Mouse (Mus musculus): Measurements from ENCODE around the gene N4bp1. TPM values are rescaled to one million over a fixed set of nuclear protein-coding genes. Genes with fewer than 3 reads are reported as not detected.

The N4bp1 gene
- polyA plus RNA-seq, 1 experiment from 2014 or later = 13.2 TPM

GRCm38 (mm10) chr8:86834496-86835260 lies 50.4 kb downstream of the N4bp1 start:
- no peak for ATAC-seq (ENCODE audit: low FRiP score, low read depth)
- H3K27me3 ChIP-seq = no peaks in the 10 kb centered on the region
- H3K9me3 ChIP-seq = no peaks in the 10 kb centered on the region
- no peak overlapping the region for H3K9ac ChIP-seq (replicated peaks)
- 86% methylated on average over 8 of the region's 8 CpGs for WGBS
- peaks cover 9% of the 10 kb centered on the region; the same call in 1 of the 2 replicates for H3K36me3 ChIP-seq
- H3K27ac ChIP-seq (replicated peaks) = no peak overlapping the region
- no peak overlapping the region for H3K4me3 ChIP-seq
- no peaks in the 10 kb centered on the region for H3K4me1 ChIP-seq
- no peak overlapping the region for H3K4me2 ChIP-seq (replicated peaks)

GRCm38 (mm10) chr8:86833937-86834336 lies 51.1 kb downstream of the N4bp1 start:
- Histone ChIP-seq H3K27ac (replicated peaks) (no peak overlapping the region), H3K4me3 (no peak overlapping the region), H3K4me2 (replicated peaks) (no peak overlapping the region), H3K27me3 (no peaks in the 10 kb centered on the region), H3K9ac (replicated peaks) (no peak overlapping the region), H3K36me3 (peaks cover 5% of the 10 kb centered on the region; the same call in 1 of the 2 replicates), H3K9me3 (no peaks in the 10 kb centered on the region), H3K4me1 (no peaks in the 10 kb centered on the region)
- ATAC-seq (ENCODE audit: low FRiP score, low read depth) = no peak
- 88% methylated on average over 1 of the region's 1 CpGs for WGBS

- ATAC-seq (ENCODE audit: low FRiP score, low read depth) = no peak
- H3K9me3 ChIP-seq = no peaks in the 10 kb centered on the region
- 0 out of 2 replicates have a peak, but pooled peaks cover 6% of the 10 kb centered on the region for H3K4me1 ChIP-seq
- no peak overlapping the region for H3K27ac ChIP-seq (replicated peaks)
- H3K36me3 ChIP-seq = no peaks in the 10 kb centered on the region
- H3K27me3 ChIP-seq = no peaks in the 10 kb centered on the region; the same call in 1 of the 2 replicates
- H3K4me2 ChIP-seq (replicated peaks) = no peak overlapping the region
- no peak overlapping the region for H3K4me3 ChIP-seq
- no peak overlapping the region for H3K9ac ChIP-seq (replicated peaks)
- WGBS = 60% methylated on average over 2 of the region's 2 CpGs
Measured at GRCm38 (mm10) chr8:86828925-86829324, 56.1 kb downstream of the N4bp1 start.

- Histone ChIP-seq H3K9me3 (no peaks in the 10 kb centered on the region), H3K4me3 (no peak overlapping the region), H3K27ac (replicated peaks) (no peak overlapping the region), H3K9ac (replicated peaks) (no peak overlapping the region), H3K36me3 (no peaks in the 10 kb centered on the region), H3K27me3 (no peaks in the 10 kb centered on the region; the same call in 1 of the 2 replicates), H3K4me2 (replicated peaks) (no peak overlapping the region), H3K4me1 (0 out of 2 replicates have a peak, but pooled peaks cover 6% of the 10 kb centered on the region)
- WGBS = 91% methylated on average over 5 of the region's 5 CpGs
- no peak for ATAC-seq (ENCODE audit: low FRiP score, low read depth)
Measured at GRCm38 (mm10) chr8:86827199-86827598, 57.9 kb downstream of the N4bp1 start.

- H3K27ac ChIP-seq (replicated peaks) = no peak overlapping the region
Measured at GRCm38 (mm10) chr8:86826538-86826937, 58.5 kb downstream of the N4bp1 start.

GRCm38 (mm10) chr8:86825674-86826448 lies 59.2 kb downstream of the N4bp1 start:
- no peak overlapping the region for H3K4me3 ChIP-seq
- WGBS = 88% methylated on average over 9 of the region's 9 CpGs
- no peaks in the 10 kb centered on the region; the same call in 1 of the 2 replicates for H3K27me3 ChIP-seq
- no peak overlapping the region for H3K9ac ChIP-seq (replicated peaks)
- H3K4me1 ChIP-seq = 0 out of 2 replicates have a peak, but pooled peaks cover 7% of the 10 kb centered on the region
- no peak overlapping the region for H3K4me2 ChIP-seq (replicated peaks)
- ATAC-seq (ENCODE audit: low FRiP score, low read depth) = no peak
- H3K9me3 ChIP-seq = no peaks in the 10 kb centered on the region
- no peaks in the 10 kb centered on the region for H3K36me3 ChIP-seq
- H3K27ac ChIP-seq (replicated peaks) = no peak overlapping the region

More at GRCm38 (mm10) chr8:86826538-86826937, 58.5 kb downstream of the N4bp1 start:
- H3K9ac ChIP-seq (replicated peaks) = no peak overlapping the region
- H3K4me3 ChIP-seq = no peak overlapping the region
- H3K27me3 ChIP-seq = no peaks in the 10 kb centered on the region; the same call in 1 of the 2 replicates
- H3K36me3 ChIP-seq = no peaks in the 10 kb centered on the region
- no peak for ATAC-seq (ENCODE audit: low FRiP score, low read depth)
- H3K9me3 ChIP-seq = no peaks in the 10 kb centered on the region
- H3K4me2 ChIP-seq (replicated peaks) = no peak overlapping the region
- 0 out of 2 replicates have a peak, but pooled peaks cover 6% of the 10 kb centered on the region for H3K4me1 ChIP-seq

GRCm38 (mm10) chr8:86824735-86825134 lies 60.3 kb downstream of the N4bp1 start:
- 0 out of 2 replicates have a peak, but pooled peaks cover 11% of the 10 kb centered on the region for H3K4me1 ChIP-seq
- 8% methylated on average over 4 of the region's 4 CpGs for WGBS

GRCm38 (mm10) chr8:86820756-86821201 lies 64.3 kb downstream of the N4bp1 start:
- H3K4me3 ChIP-seq = no peak overlapping the region
- no peaks in the 10 kb centered on the region for H3K27me3 ChIP-seq
- WGBS = 7% methylated on average over 3 of the region's 3 CpGs
- no peaks in the 10 kb centered on the region for H3K36me3 ChIP-seq
- no peak overlapping the region for H3K9ac ChIP-seq (replicated peaks)
- ATAC-seq (ENCODE audit: low FRiP score, low read depth) = no peak
- H3K27ac ChIP-seq (replicated peaks) = no peak overlapping the region
- H3K4me2 ChIP-seq (replicated peaks) = no peak overlapping the region
- no peaks in the 10 kb centered on the region for H3K9me3 ChIP-seq
- H3K4me1 ChIP-seq = 0 out of 2 replicates have a peak, but pooled peaks cover 11% of the 10 kb centered on the region

More at GRCm38 (mm10) chr8:86824735-86825134, 60.3 kb downstream of the N4bp1 start:
- peak; percentile 88 for ATAC-seq (ENCODE audit: low FRiP score, low read depth)
- Histone ChIP-seq H3K27ac (replicated peaks) (no peak overlapping the region), H3K4me2 (replicated peaks) (no peak overlapping the region), H3K36me3 (no peaks in the 10 kb centered on the region), H3K27me3 (no peaks in the 10 kb centered on the region; the same call in 1 of the 2 replicates), H3K9ac (replicated peaks) (no peak overlapping the region), H3K4me3 (no peak overlapping the region), H3K9me3 (no peaks in the 10 kb centered on the region)

GRCm38 (mm10) chr8:86820186-86820755 lies 64.8 kb downstream of the N4bp1 start:
- H3K27me3 ChIP-seq = no peaks in the 10 kb centered on the region
- ATAC-seq (ENCODE audit: low FRiP score, low read depth) = no peak
- no peak overlapping the region for H3K4me2 ChIP-seq (replicated peaks)
- H3K4me3 ChIP-seq = no peak overlapping the region
- 72% methylated on average over 2 of the region's 2 CpGs for WGBS
- no peak overlapping the region for H3K27ac ChIP-seq (replicated peaks)
- H3K9ac ChIP-seq (replicated peaks) = no peak overlapping the region
- no peaks in the 10 kb centered on the region for H3K36me3 ChIP-seq
- H3K4me1 ChIP-seq = 0 out of 2 replicates have a peak, but pooled peaks cover 8% of the 10 kb centered on the region
- no peaks in the 10 kb centered on the region for H3K9me3 ChIP-seq

GRCm38 (mm10) chr8:86819426-86819825 lies 65.6 kb downstream of the N4bp1 start:
- no peak overlapping the region for H3K27ac ChIP-seq (replicated peaks)
- 0 out of 2 replicates have a peak, but pooled peaks cover 5% of the 10 kb centered on the region for H3K4me1 ChIP-seq
- H3K9ac ChIP-seq (replicated peaks) = no peak overlapping the region
- ATAC-seq (ENCODE audit: low FRiP score, low read depth) = no peak
- no peaks in the 10 kb centered on the region for H3K36me3 ChIP-seq
- no peaks in the 10 kb centered on the region for H3K9me3 ChIP-seq
- H3K4me2 ChIP-seq (replicated peaks) = no peak overlapping the region
- H3K4me3 ChIP-seq = no peak overlapping the region
- H3K27me3 ChIP-seq = no peaks in the 10 kb centered on the region
- whole genome bisulfite sequencing = 59% methylated on average over 6 of the region's 6 CpGs

- no peak for ATAC-seq (ENCODE audit: low FRiP score, low read depth)
- H3K9me3 ChIP-seq = no peaks in the 10 kb centered on the region
- H3K4me1 ChIP-seq = no peaks in the 10 kb centered on the region
- no peak overlapping the region for H3K4me2 ChIP-seq (replicated peaks)
- WGBS = 83% methylated on average over 15 of the region's 15 CpGs
- H3K36me3 ChIP-seq = no peaks in the 10 kb centered on the region
- H3K27me3 ChIP-seq = no peaks in the 10 kb centered on the region
- no peak overlapping the region for H3K27ac ChIP-seq (replicated peaks)
- no peak overlapping the region for H3K9ac ChIP-seq (replicated peaks)
- no peak overlapping the region for H3K4me3 ChIP-seq
Measured at GRCm38 (mm10) chr8:86808990-86809960, 75.8 kb downstream of the N4bp1 start.

All from midbrain, embryonic 12.5 days (tissue).